Mouse (Mus musculus) kidney, postnatal 0 days (tissue): Measurements from ENCODE around the gene Galnt12. TPM values are rescaled to one million over a fixed set of nuclear protein-coding genes. Genes with fewer than 3 reads are reported as not detected.

Experiments used
- ATAC-seq: fragments of 200-750 bp; cut with Nextera tagmentation; replicated peaks from 2 replicates; pipeline ENCODE4 v1.8.0; 2017; ENCODE audit warnings: low read depth, moderate number of reproducible peaks, moderate TSS enrichment, moderate library complexity; ENCODE audit not compliant: low FRiP score
- DNase-seq: peaks from one replicate; pipeline ENCODE4 v3.0.0-alpha.2; 2016; ENCODE audit warnings: low spot score
- H3K27ac ChIP-seq: fragments of 300-500 bp; sonication (generic); 2 replicates; pipeline ENCODE4 v1.5.1; 2014; ENCODE audit warnings: mild to moderate bottlenecking
- H3K27me3 ChIP-seq: fragments of 300-500 bp; sonication (generic); 2 replicates; pipeline ENCODE4 v1.6.1; 2014; ENCODE audit warnings: low read length, mixed read lengths; ENCODE audit not compliant: insufficient read depth
- H3K36me3 ChIP-seq: fragments of 300-500 bp; sonication (generic); 2 replicates; pipeline ENCODE4 v1.6.1; 2014; ENCODE audit warnings: low read length, mixed read lengths; ENCODE audit not compliant: insufficient read depth
- H3K4me1 ChIP-seq: fragments of 300-500 bp; sonication (generic); replicated peaks from 2 replicates; pipeline ENCODE4 v1.6.1; 2014; ENCODE audit warnings: antibody characterized with exemption, low read length, mixed read lengths; ENCODE audit not compliant: insufficient read depth
- H3K4me2 ChIP-seq: fragments of 300-500 bp; sonication (generic); 2 replicates; pipeline ENCODE4 v1.6.1; 2014; ENCODE audit warnings: mild to moderate bottlenecking, low read length, moderate library complexity, mixed read lengths
- H3K4me3 ChIP-seq: fragments of 300-500 bp; sonication (generic); replicated peaks from 2 replicates; pipeline ENCODE4 v1.5.1; 2014; ENCODE audit warnings: low read depth, low read length
- H3K9ac ChIP-seq: fragments of 300-500 bp; sonication (generic); 2 replicates; pipeline ENCODE4 v1.6.1; 2014; ENCODE audit warnings: low read depth, low read length
- H3K9me3 ChIP-seq: fragments of 300-500 bp; sonication (generic); replicated peaks from 2 replicates; pipeline ENCODE4 v1.6.1; 2016; ENCODE audit warnings: low read length, inconsistent platforms, mixed read lengths
- CTCF ChIP-seq: IDR thresholded peaks from 2 replicates; pipeline ENCODE4 v1.5.1; 2016; ENCODE audit warnings: antibody characterized with exemption, low read depth, mild to moderate bottlenecking, moderate library complexity
- WGBS: fragments of 180-500 bp; shearing (Covaris S2); extraction: QIAGEN DNeasy Blood & Tissue Kit; methylation state at CpG from one replicate; pipeline ENCODE4 v1.1.7; 2014; 5-methylcytosine and 5-hydroxymethylcytosine counted together
- polyA plus RNA-seq: library from polyadenylated mRNA; unstranded; fragments of >200 nt; fragmentation: Nextera tagmentation; extraction: Ambion mirVana; gene quantifications from 2 replicates; pipeline ENCODE4 v1.2.1, GENCODE M21; 2015

The Galnt12 gene
- polyA plus RNA-seq, 1 experiment from 2014 or later: 11.2 TPM

DNA sequence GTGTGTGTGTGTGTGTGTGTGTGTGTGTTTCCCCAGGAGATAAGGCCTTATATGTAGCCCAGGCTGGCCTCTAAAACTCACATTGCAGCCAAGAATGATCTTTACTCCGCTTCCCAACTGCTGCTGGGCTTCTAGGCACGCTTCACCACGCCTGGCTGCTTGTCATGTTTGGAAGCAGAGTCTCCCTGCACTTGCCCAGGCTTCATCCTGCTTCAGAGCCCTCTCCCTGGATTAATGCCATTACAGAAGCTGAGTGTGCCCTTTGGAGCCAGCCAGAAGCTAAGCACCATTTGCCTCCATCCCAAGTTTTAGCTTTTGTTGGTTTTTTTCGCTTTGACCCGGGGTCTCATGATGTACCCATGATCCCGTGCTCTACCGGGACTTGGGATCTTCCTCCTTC lies 3.0 kb upstream of the Galnt12 start:
- no peak overlapping the region for H3K4me2 ChIP-seq
- no peaks in the 10 kb centered on the region for H3K36me3 ChIP-seq
- H3K27me3 ChIP-seq: no peaks in the 10 kb centered on the region
- H3K4me1 ChIP-seq: no peaks in the 10 kb centered on the region
- no peak for TF ChIP-seq CTCF
- DNase-seq (no peak), ATAC-seq (no peak)
- no peak overlapping the region for H3K9ac ChIP-seq
- H3K9me3 ChIP-seq: no peaks in the 10 kb centered on the region
- WGBS: 79% methylated on average over 7 of the region's 7 CpGs
- H3K27ac ChIP-seq: no peak overlapping the region
- no peak overlapping the region for H3K4me3 ChIP-seq

DNA sequence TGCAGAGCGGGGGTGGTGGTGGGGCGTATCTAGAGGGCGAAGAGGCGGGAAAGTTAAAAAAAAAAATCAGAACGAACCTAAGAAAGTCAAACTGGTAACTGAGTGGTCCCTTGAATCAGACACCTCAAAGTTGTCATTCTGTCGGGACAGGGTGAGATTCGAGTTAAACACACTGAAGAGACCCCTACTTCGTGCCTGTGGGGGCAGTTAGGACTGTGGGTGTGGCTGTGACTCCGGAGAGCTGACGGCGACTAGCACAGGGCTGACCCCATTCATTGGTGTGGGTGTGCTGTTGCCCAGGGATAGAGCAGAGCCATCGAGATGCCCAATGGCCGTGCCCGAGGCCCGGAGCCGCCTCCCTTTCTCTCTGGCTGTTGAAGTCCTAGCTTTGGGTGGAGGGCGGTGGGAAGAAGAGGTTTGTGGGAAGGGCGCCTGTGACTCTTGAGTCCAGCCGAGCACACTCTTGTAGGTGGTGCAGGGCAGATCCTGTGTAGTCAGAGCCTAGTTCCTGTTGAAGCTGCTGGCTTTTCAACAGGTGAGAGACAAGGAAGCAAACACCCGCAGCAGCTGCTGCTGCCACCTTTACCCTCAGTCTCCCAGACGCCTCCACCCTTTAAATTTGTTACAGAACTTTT lies 795 bp downstream of the Galnt12 start:
- DNase-seq (peak; percentile 26), ATAC-seq (peak; percentile 48)
- H3K27me3 ChIP-seq: no peaks in the 10 kb centered on the region
- peak overlapping the region; percentile 56 for H3K4me3 ChIP-seq
- no peak overlapping the region for H3K27ac ChIP-seq
- no peaks in the 10 kb centered on the region for H3K36me3 ChIP-seq
- H3K9ac ChIP-seq: peak overlapping the region; percentile 13; the same call in 1 of the 2 replicates
- 2% methylated on average over 21 of the region's 21 CpGs for WGBS
- no peaks in the 10 kb centered on the region for H3K9me3 ChIP-seq
- TF ChIP-seq CTCF: no peak
- no peaks in the 10 kb centered on the region for H3K4me1 ChIP-seq
- peak overlapping the region; percentile 97 for H3K4me2 ChIP-seq

- DNase-seq (no peak), ATAC-seq (no peak)
- Histone ChIP-seq H3K9ac (no peak overlapping the region), H3K4me1 (no peaks in the 10 kb centered on the region), H3K27me3 (no peaks in the 10 kb centered on the region), H3K9me3 (no peaks in the 10 kb centered on the region), H3K4me3 (no peak overlapping the region), H3K4me2 (no peak overlapping the region), H3K36me3 (no peaks in the 10 kb centered on the region), H3K27ac (no peak overlapping the region)
- WGBS: 68% methylated on average over 9 of the region's 9 CpGs
- no peak for TF ChIP-seq CTCF
Observed at GRCm38 (mm10) chr4:47093161-47093560, 1.5 kb downstream of the Galnt12 start.

DNA sequence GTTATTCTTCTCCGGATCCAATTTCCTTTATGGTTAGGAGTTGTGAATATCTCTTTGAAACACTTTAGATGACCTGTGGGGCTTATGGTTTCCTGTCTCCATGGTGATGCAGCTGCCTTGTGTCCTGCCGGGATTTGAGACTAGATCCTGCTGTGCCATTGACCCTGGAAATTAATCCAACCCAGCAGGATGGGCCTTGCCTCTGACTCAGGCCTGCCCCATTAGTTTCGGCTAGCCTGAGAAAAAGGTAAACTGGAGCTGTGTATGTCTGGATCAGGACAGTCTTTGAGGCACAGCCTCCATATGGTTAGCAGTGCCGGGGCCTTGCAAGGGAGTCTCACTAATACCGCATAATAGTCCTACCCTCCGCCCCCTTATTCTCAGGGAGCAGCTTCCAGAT lies 1.9 kb downstream of the Galnt12 start:
- Histone ChIP-seq H3K27me3 (no peaks in the 10 kb centered on the region), H3K36me3 (no peaks in the 10 kb centered on the region), H3K9me3 (no peaks in the 10 kb centered on the region), H3K4me1 (no peaks in the 10 kb centered on the region), H3K4me3 (no peak overlapping the region), H3K9ac (no peak overlapping the region), H3K27ac (no peak overlapping the region), H3K4me2 (no peak overlapping the region)
- DNase-seq (peak; percentile 14), ATAC-seq (no peak)
- 63% methylated on average over 6 of the region's 6 CpGs for WGBS
- TF ChIP-seq CTCF: no peak

GRCm38 (mm10) chr4:47103561-47103960 lies 11.9 kb downstream of the Galnt12 start:
- ATAC-seq: no peak
- no peak overlapping the region for H3K9ac ChIP-seq
- no peak for DNase-seq
- H3K27ac ChIP-seq: no peak overlapping the region
- no peaks in the 10 kb centered on the region for H3K36me3 ChIP-seq
- no peak overlapping the region for H3K4me3 ChIP-seq
- no peak overlapping the region for H3K4me2 ChIP-seq
- H3K4me1 ChIP-seq: no peaks in the 10 kb centered on the region
- H3K27me3 ChIP-seq: no peaks in the 10 kb centered on the region
- 89% methylated on average over 10 of the region's 10 CpGs for WGBS
- H3K9me3 ChIP-seq: no peaks in the 10 kb centered on the region
- TF ChIP-seq CTCF: no peak

DNA sequence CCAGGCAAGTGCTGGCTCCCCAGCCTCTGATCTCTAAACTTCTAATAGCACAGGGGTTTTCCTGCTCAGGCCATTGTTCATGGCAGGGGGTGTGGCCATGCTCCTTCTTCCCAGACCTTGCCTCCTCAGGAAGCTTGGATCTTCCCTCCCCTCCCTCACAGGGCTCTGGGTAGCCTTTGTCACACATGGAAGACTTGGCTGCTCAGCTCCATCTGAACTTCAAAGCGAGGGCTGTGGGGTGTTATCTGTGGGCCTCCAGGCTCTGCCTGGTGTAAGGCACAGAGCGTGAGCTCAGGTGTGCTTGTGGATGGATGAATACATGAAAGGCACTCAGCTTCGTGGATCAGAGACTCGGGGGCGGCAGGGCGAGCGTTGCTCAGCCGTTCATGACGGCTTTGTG lies 20.2 kb downstream of the Galnt12 start:
- H3K27me3 ChIP-seq: no peaks in the 10 kb centered on the region
- no peak overlapping the region for H3K27ac ChIP-seq
- ATAC-seq (peak; percentile 68; the same call in 1 of the 2 replicates), DNase-seq (peak; percentile 57)
- H3K9me3 ChIP-seq: no peaks in the 10 kb centered on the region
- 44% methylated on average over 9 of the region's 9 CpGs for WGBS
- no peak overlapping the region for H3K9ac ChIP-seq
- no peak overlapping the region for H3K4me2 ChIP-seq
- no peak overlapping the region for H3K4me3 ChIP-seq
- no peaks in the 10 kb centered on the region for H3K4me1 ChIP-seq
- TF ChIP-seq CTCF: no peak
- no peaks in the 10 kb centered on the region for H3K36me3 ChIP-seq

DNA sequence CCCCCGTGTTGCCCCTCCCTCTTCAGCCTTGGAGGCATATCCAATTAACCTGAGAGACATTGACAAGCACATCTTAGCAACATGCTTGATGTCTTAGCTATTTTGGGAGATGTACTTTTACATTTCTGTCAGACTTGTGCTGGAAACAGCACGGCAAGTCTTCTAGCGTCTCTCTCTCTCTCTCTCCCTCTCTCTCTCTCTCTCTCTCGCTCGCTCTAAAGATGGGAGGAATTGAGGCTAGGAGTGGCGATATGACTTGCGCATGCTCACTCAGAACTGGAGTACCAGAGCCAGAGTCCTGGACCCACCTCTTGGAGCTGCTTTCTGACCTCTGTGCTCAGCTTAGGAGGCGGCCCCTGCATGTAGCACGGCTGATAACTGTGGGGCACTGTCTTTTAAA lies 20.9 kb downstream of the Galnt12 start:
- DNase-seq (no peak), ATAC-seq (no peak)
- no peaks in the 10 kb centered on the region for H3K36me3 ChIP-seq
- H3K4me1 ChIP-seq: no peaks in the 10 kb centered on the region
- H3K9me3 ChIP-seq: no peaks in the 10 kb centered on the region
- H3K9ac ChIP-seq: no peak overlapping the region
- H3K4me2 ChIP-seq: no peak overlapping the region
- no peak overlapping the region for H3K27ac ChIP-seq
- 66% methylated on average over 9 of the region's 9 CpGs for WGBS
- no peak for TF ChIP-seq CTCF
- no peak overlapping the region for H3K4me3 ChIP-seq
- H3K27me3 ChIP-seq: no peaks in the 10 kb centered on the region
